Mouse (Mus musculus) CH12.LX (cell line): ENCODE results near the gene Reln. TPM values are rescaled to one million over a fixed set of nuclear protein-coding genes. Genes with fewer than 3 reads are reported as not detected.

ENCODE experiments used
- DNase-seq: peaks from one replicate; pipeline ENCODE4 v3.0.0-alpha.2; 2013; ENCODE audit errors: extremely low read depth
- H3K27ac ChIP-seq: 2 replicates; pipeline ENCODE4 v1.5.1; 2012; ENCODE audit warnings: low read depth, mild to moderate bottlenecking, control low read depth, moderate library complexity; ENCODE audit not compliant: insufficient read depth
- H3K27me3 ChIP-seq: replicated peaks from 2 replicates; pipeline ENCODE3; 2012; ENCODE audit warnings: inconsistent platforms
- H3K36me3 ChIP-seq, 2 experiments: replicated peaks in 1 of 2; 2 replicates each; pipeline versions ENCODE3 to v1.6.1; 2012; ENCODE audit warnings: inconsistent platforms in 1 of 2, low read length in 1 of 2, mild to moderate bottlenecking in 1 of 2, mixed read lengths in 1 of 2, moderate library complexity in 1 of 2; ENCODE audit not compliant: control insufficient read depth in 1 of 2, insufficient read depth in 1 of 2
- H3K4me1 ChIP-seq, 2 experiments: 2 replicates each; pipeline ENCODE4 v1.6.1; 2012; ENCODE audit warnings: inconsistent platforms in 1 of 2, moderate library complexity in 1 of 2; ENCODE audit not compliant: insufficient read depth in 2 of 2, control insufficient read depth in 1 of 2
- H3K4me2 ChIP-seq: 2 replicates; pipeline ENCODE4 v1.6.1; 2012; ENCODE audit warnings: low read depth, mild to moderate bottlenecking, control low read depth; ENCODE audit not compliant: poor library complexity, insufficient read depth, severe bottlenecking
- H3K4me3 ChIP-seq, 3 experiments: fragments of 150-350 bp in 1 of 3; sonication (generic) in 1 of 3; replicated peaks in 1 of 3; 2 replicates each; pipeline versions ENCODE3 to v1.5.1; 2011 to 2012; ENCODE audit warnings: low read depth in 2 of 3, low read length in 2 of 3, mild to moderate bottlenecking in 2 of 3, moderate library complexity in 2 of 3, control low read depth in 1 of 3, improper control_type of control experiment in 1 of 3, inconsistent platforms in 1 of 3, mixed read lengths in 1 of 3; ENCODE audit not compliant: poor library complexity in 1 of 3
- H3K79me2 ChIP-seq: replicated peaks from 2 replicates; pipeline ENCODE4 v1.6.1; 2012; ENCODE audit warnings: mild to moderate bottlenecking, moderate library complexity; ENCODE audit not compliant: control insufficient read depth, poor library complexity, insufficient read depth, severe bottlenecking; ENCODE audit errors: extremely low read depth
- H3K9ac ChIP-seq: 2 replicates; pipeline ENCODE4 v1.6.1; 2012; ENCODE audit warnings: low read depth, mild to moderate bottlenecking, control low read depth, moderate library complexity; ENCODE audit not compliant: insufficient read depth
- H3K9me3 ChIP-seq: replicated peaks from 2 replicates; pipeline ENCODE3; 2012; ENCODE audit warnings: low read length, inconsistent platforms, mixed read lengths
- CTCF ChIP-seq, 2 experiments: IDR thresholded peaks in 1 of 2; conservative IDR thresholded peaks in 1 of 2; 2 replicates each; pipeline ENCODE4 v1.5.1; 2011 to 2012; ENCODE audit warnings: low read depth in 2 of 2, low read length in 2 of 2, improper control_type of control experiment in 1 of 2, inconsistent platforms in 1 of 2, mild to moderate bottlenecking in 1 of 2, moderate library complexity in 1 of 2
- E2F4 ChIP-seq: IDR thresholded peaks from 2 replicates; pipeline ENCODE4 v1.6.1; 2011; ENCODE audit warnings: low read depth, low read length, improper control_type of control experiment; ENCODE audit not compliant: insufficient replicate concordance
- EP300 ChIP-seq: IDR thresholded peaks from 2 replicates; pipeline ENCODE4 v1.6.1; 2011; ENCODE audit warnings: low read length, improper control_type of control experiment
- HCFC1 ChIP-seq: IDR thresholded peaks from 2 replicates; pipeline ENCODE4 v1.6.1; 2012; ENCODE audit warnings: low read depth, mild to moderate bottlenecking, inconsistent platforms, low read length, improper control_type of control experiment
- JUND ChIP-seq: conservative IDR thresholded peaks from 2 replicates; pipeline ENCODE4 v1.6.1; 2011; ENCODE audit warnings: low read depth, low read length, improper control_type of control experiment
- MAX ChIP-seq: IDR thresholded peaks from 2 replicates; pipeline ENCODE4 v1.6.1; 2011; ENCODE audit warnings: low read length, improper control_type of control experiment
- MYC ChIP-seq: IDR thresholded peaks from 2 replicates; pipeline ENCODE4 v1.6.1; 2011; ENCODE audit warnings: low read depth, mild to moderate bottlenecking, improper control_type of control experiment, low read length
- NELFE ChIP-seq: IDR thresholded peaks from 2 replicates; pipeline ENCODE4 v1.6.1; 2011; ENCODE audit warnings: low read depth, low read length, improper control_type of control experiment
- NRF1 ChIP-seq: IDR thresholded peaks from 2 replicates; pipeline ENCODE4 v1.6.1; 2014; ENCODE audit warnings: low read depth, mild to moderate bottlenecking, inconsistent platforms, low read length, improper control_type of control experiment, moderate library complexity
- RCOR1 ChIP-seq: conservative IDR thresholded peaks from 2 replicates; pipeline ENCODE4 v1.6.1; 2012; ENCODE audit warnings: low read depth, mild to moderate bottlenecking, inconsistent platforms, low read length, improper control_type of control experiment
- SMC3 ChIP-seq: IDR thresholded peaks from 2 replicates; pipeline ENCODE4 v1.6.1; 2011; ENCODE audit warnings: low read depth, low read length, improper control_type of control experiment
- TCF12 ChIP-seq: IDR thresholded peaks from 2 replicates; pipeline ENCODE4 v1.6.1; 2014; ENCODE audit warnings: low read depth, mild to moderate bottlenecking, inconsistent platforms, low read length, improper control_type of control experiment
- dilution Hi-C: fragments of 300-500 bp; cut with MboI; formaldehyde crosslinking; loops from 2 replicates; pipeline ENCODE4 v1.14.3; 2020; ENCODE audit warnings: low sequenced_read_pairs; ENCODE audit not compliant: extremely low pct_unique_long_range_greater_than_20kb, extremely low pct_ligation_motif_present
- in situ Hi-C: fragments of 300-500 bp; cut with MboI; formaldehyde crosslinking; loops from 3 replicates; pipeline ENCODE4 v1.14.3; 2019; ENCODE audit warnings: low sequenced_read_pairs, low pct_ligation_motif_present, low pct_unique_long_range_greater_than_20kb, mixed read lengths
- polyA plus RNA-seq: library from polyadenylated mRNA; unstranded; fragments of >175 nt; gene quantifications from 2 replicates; pipeline ENCODE4 v1.2.1, GENCODE M21; 2012; ENCODE audit warnings: low read depth; ENCODE audit not compliant: insufficient read length
- total RNA-seq, 2 experiments: library from RNA; depleted of rRNA; stranded (reverse); fragments of 300-350 nt in 1 of 2; fragments of >200 nt in 1 of 2; gene quantifications; 2 replicates each; pipeline ENCODE4 v1.2.3; 2012 to 2014

The Reln gene
- total and polyA plus RNA-seq, 3 experiments = 0.03 to 0.04 TPM; not detected in 1

GRCm38 (mm10) chr5:22279201-22279600 is 65.3 kb downstream of the Reln start:
- Histone ChIP-seq H3K9me3 (peaks cover 2% of the 10 kb centered on the region), H3K4me2 (no peak overlapping the region), H3K36me3 (no peaks in the 10 kb centered on the region), H3K4me3 (no peak overlapping the region), H3K27me3 (no peaks in the 10 kb centered on the region), H3K27ac (no peak overlapping the region), H3K4me1 (no peaks in the 10 kb centered on the region), H3K9ac (no peak overlapping the region), H3K79me2 (no peaks in the 10 kb centered on the region)
- in situ Hi-C loops (no loop called here), dilution Hi-C loops (no loop called here)
- TF ChIP-seq HCFC1 (no peak), SMC3 (no peak), CTCF (conservative IDR thresholded peaks at IDR 0.05 in 1 of 2, IDR thresholded peaks at IDR 0.05 in 1 of 2; ENCODE audit: low read depth in 2 of 2, low read length in 2 of 2) (no peak)
- DNase-seq = no peak

- dilution Hi-C loops (no loop called here), in situ Hi-C loops (no loop called here)
- Histone ChIP-seq H3K4me3 (no peak overlapping the region), H3K9ac (no peak overlapping the region), H3K9me3 (peaks cover 2% of the 10 kb centered on the region), H3K79me2 (no peaks in the 10 kb centered on the region), H3K27ac (no peak overlapping the region), H3K27me3 (no peaks in the 10 kb centered on the region), H3K4me1 (no peaks in the 10 kb centered on the region)
- no peak for TF ChIP-seq NELFE
- no peak for TF ChIP-seq RCOR1
- TF ChIP-seq EP300 = no peak
- TF ChIP-seq MYC = no peak
- no peak for TF ChIP-seq JUND
- TF ChIP-seq, all 38 proteins: peak for 0
- DNase-seq = no peak
- Histone ChIP-seq H3K4me2 (no peak overlapping the region), H3K36me3 (no peaks in the 10 kb centered on the region)
These were observed 70.4 kb downstream of the Reln start for GRCm38 (mm10) chr5:22274134-22274533.

GRCm38 (mm10) chr5:22266489-22267301 is 77.8 kb downstream of the Reln start:
- in situ Hi-C loops = no loop called here

More at GRCm38 (mm10) chr5:22266489-22267301, 77.8 kb downstream of the Reln start:
- no peaks in the 10 kb centered on the region for H3K9me3 ChIP-seq
- H3K4me2 ChIP-seq = no peak overlapping the region
- no peaks in the 10 kb centered on the region for H3K27me3 ChIP-seq
- H3K27ac ChIP-seq = no peak overlapping the region
- H3K4me1 ChIP-seq = no peaks in the 10 kb centered on the region
- H3K79me2 ChIP-seq = no peaks in the 10 kb centered on the region
- H3K9ac ChIP-seq = no peak overlapping the region
- H3K4me3 ChIP-seq = no peak overlapping the region
- no peaks in the 10 kb centered on the region for H3K36me3 ChIP-seq
- dilution Hi-C loops = no loop called here
- DNase-seq = no peak
- TF ChIP-seq E2F4 (no peak), MAX (no peak), NRF1 (no peak), CTCF (conservative IDR thresholded peaks at IDR 0.05 in 1 of 2, IDR thresholded peaks at IDR 0.05 in 1 of 2; ENCODE audit: low read depth in 2 of 2, low read length in 2 of 2) (no peak), TCF12 (no peak)
